Mouse (Mus musculus) kidney, adult 8-10 months (tissue): ENCODE measurements around the gene Itsn1.

ENCODE experiments used
- DNase-seq, 2 experiments: peaks; one replicate each; pipeline ENCODE4 v3.0.0; 2022

The Itsn1 gene

DNA sequence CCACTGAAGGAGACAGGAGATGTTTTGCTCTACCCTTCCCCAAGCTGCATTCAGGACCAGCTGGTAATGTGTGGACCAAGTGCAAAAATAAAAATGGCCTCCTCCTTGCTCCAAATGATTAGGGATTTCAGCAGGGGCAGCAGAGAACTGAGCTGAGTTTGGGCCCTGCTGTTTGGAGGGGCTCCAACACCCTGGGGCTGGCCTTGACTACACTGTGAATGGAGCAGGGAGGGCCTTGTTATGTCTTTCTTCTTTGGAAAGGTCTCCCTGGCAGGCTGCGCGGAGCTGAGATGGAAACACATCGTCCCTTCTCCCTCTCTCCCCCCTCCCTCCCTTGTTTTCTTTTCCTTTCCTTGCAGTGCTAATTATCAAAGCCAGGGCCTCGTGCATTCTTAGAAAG, 189.4 kb downstream of the Itsn1 start:
- DNase-seq: no peak

- DNase-seq: no peak
These were observed 190.0 kb downstream of the Itsn1 start for GRCm38 (mm10) chr16:91919056-91919455.

- DNase-seq: no peak
These were observed 192.3 kb downstream of the Itsn1 start for GRCm38 (mm10) chr16:91921340-91921739.

DNA sequence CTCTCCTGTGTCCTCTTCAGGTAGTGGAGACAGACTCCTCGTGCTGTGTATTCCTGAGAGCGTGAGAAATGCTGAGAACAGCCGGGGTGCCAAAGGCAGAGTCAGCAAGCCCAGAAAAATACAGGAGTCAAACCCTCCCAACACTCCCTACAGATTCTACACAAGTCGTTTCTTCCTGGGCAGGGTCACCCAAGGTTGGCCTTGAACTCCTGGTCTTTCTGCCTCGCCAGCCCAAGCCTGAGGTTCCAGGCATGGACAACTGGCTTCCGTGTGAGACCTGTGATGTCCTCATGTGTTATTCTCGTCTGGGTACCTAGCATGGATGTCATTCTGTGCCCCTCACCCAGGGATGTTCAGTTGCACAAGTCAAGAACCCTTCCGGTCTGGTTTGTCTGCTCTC, 193.9 kb downstream of the Itsn1 start:
- DNase-seq: no peak

GRCm38 (mm10) chr16:91924426-91924825, 195.3 kb downstream of the Itsn1 start:
- no peak for DNase-seq

DNA sequence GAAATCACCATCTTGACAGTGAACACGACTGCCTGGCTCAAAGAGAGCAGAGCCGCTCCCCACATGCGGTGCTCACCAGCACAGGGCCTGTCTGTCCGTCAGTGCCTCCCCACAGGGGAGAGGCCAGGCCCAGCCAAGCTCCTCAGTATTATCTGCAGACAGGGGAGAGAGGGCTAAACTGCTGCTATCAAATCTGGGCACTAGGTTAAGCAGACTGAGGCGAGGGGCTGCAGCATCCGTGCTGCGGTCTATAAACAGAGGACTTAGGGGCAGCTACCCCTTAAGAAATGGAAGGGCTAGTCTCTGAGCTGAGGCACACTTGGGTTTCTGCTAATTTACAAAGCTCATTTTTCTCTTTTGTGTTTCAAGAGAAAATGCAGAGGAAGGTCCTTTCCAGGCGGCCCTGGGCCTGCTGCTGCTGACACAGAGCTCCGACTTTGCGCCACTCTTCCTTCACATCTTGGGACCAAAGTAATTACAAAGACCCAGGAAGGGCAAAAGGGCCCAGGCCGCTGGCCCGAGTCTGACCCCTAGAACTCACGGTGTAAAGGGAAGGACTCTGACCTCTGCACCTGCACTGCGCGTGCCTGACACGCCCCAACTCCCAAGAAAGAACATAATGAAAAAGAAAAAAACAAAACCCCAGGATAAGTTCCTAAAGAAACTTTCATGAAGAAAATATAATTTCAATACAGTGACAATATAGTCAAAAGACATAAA, 199.0 kb downstream of the Itsn1 start:
- DNase-seq: peak; percentile 67 to 72

- DNase-seq: peak; percentile 94
These were observed 202.3 kb downstream of the Itsn1 start for GRCm38 (mm10) chr16:91931078-91932013.

DNA sequence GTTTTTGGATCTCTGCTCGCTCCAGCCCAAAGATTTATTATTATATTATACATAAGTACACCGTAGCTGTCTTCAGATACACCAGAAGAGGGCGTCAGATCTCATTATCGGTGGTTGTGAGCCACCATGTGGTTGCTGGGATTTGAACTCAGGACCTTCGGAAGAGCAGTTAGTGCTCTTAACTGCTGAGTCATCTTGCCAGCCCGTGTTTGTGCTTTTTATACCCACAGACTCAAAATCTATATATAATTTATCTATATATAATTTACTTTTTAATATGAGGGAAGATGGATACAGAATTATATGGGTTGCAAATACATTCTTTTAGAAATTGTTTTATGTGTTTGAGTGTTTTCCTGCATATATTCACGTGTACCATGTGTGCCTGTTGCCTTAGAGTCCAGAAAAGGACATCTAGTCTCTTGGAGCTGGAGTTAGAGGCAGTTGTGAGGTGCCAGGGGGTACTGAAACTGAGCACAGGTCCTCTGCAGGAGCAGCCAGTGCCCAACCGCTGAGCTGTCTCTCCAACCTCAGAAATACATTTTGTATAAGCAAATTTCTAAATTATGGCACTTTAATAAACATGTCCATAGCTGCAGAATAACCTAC, 203.1 kb downstream of the Itsn1 start:
- DNase-seq: no peak

DNA sequence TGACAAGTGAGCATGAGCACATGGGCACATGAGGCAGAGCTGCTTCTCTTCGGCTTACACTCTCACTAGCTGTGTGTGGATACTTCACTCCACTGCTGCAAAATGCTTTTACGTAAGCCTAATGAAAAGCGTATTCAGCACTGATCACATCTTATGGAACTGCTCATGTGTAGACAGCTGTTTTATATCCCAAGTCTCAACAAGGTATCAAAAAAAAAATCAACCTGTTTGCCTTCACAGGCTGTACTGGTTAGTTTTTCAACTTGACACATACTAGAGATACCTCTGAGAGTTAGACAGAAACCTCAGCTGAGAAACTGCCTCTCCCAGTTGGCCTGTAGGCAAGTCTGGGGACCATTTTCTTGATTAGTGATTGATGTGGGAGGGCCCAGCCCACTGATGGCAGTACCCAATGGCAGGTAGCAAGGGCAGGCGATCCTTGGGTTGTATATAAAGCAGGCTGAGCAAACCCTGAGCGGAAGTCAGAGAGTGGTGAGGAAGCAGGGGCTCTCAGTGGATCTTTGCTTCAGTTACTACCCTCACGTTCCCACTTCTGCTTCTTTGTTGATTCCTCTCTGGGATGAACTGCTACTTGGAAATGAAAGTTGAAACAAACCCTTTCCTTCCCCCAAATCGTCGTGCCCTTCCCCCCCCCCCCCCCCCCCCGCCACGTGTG, 203.9 kb downstream of the Itsn1 start:
- no peak for DNase-seq

DNA sequence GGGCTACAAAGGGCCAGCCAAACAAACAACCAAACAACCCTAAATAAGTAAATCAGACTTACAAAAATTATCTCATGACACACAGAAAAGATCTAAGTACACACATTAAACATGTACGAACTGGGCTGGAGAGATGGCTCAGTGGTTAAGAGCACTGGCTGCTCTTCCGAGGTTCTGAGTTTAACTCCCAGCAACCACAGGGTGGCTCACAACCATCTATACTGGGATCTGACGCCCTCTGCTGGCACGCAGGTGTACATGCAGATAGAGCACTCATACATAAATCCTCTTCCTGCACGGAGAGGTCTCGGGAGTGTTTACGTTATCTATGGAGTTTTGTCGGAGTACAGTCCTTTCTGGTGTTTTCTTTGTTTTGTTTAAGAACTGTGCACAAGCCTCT, 206.0 kb downstream of the Itsn1 start:
- peak; percentile 66 to 80 for DNase-seq

DNA sequence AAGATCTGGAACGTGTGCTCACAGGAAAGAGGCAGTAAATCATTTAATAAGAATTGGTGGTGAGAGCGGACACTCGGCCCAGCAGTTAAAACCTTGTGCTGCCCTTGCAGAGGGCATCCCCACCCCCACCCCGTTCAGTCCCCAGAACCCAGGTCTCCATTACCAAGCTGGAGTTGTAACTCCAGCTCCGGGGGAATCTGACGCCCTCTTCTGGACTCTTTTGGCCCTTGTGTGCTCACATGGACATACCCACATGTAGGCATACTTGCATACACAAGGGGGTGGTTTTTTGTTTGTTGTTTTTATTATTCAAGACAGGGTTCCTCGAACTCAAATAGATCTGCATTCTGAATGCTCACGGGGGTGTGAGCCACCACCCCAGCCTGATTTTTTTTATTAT, 206.6 kb downstream of the Itsn1 start:
- no peak for DNase-seq

- peak; percentile 86 to 93 for DNase-seq
These were observed 207.4 kb downstream of the Itsn1 start for GRCm38 (mm10) chr16:91936340-91937030.

- DNase-seq: no peak
These were observed 208.2 kb downstream of the Itsn1 start for GRCm38 (mm10) chr16:91937281-91937680.

- DNase-seq: peak in 1 of 2 experiments; percentile 34
These were observed 209.1 kb downstream of the Itsn1 start for GRCm38 (mm10) chr16:91938141-91938540.

- peak in 1 of 2 experiments; percentile 44 for DNase-seq
These were observed 211.6 kb downstream of the Itsn1 start for GRCm38 (mm10) chr16:91940726-91941125.

- peak; percentile 62 to 85 for DNase-seq
These were observed 213.1 kb downstream of the Itsn1 start for GRCm38 (mm10) chr16:91942201-91942600.

DNA sequence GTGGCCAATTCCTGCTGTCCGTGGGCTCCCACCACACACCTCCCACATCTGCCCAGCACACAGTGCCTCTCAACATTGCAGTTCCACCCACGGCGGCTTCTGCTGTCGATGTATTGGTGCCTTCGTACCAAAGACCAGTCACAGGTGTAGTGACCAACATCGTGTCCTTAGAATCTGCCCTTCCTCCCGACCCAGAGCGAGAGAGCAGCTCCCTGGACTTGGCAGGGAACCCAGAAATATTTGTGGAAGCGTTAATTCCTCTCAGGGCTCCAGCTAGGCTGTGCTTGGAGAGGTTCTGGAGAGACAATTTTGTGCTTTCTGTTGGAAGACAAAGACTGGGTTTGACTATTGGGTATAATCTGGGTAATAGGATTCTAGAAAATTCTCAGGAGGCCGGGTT, 217.2 kb downstream of the Itsn1 start:
- DNase-seq: no peak

DNA sequence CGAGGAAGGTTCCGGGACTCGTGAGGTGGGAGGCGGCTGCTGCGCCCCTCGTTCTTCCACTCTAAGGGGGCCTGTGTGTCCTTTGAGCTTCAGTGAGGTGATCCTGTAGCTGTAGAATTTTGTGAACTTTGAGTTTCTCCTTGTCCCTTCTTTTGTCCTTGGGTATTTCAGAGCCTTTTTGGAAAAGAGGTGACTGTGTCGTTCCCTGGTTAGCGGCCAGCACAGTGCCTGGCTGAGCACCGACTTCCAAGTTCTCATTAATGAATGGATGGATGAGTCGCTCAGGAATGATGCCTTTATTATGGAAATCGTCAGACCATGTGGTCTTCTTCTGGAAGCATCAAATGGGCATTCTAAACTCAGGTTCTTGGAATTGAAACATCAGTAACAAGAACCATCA, 218.0 kb downstream of the Itsn1 start:
- DNase-seq: no peak

DNA sequence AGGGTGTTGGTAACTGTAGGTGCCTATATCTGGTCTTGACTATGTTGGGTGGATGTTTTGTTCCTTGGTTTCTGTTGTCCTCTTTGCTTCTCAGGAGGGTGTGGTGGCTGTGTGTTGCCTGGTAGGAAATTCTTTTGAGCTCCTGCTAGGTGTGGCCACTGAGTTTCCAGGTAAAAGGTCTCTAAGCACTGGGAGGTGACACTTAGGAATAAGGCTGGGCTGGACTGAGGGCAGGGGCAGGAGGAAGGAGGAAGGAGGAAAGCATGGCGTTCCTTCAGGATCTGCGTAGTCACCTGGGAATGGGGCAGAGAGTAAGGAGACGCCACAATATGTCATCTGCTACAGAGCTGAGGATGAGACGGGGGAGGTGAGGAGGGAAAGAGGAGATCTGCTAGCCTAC, 224.9 kb downstream of the Itsn1 start:
- DNase-seq: no peak

DNA sequence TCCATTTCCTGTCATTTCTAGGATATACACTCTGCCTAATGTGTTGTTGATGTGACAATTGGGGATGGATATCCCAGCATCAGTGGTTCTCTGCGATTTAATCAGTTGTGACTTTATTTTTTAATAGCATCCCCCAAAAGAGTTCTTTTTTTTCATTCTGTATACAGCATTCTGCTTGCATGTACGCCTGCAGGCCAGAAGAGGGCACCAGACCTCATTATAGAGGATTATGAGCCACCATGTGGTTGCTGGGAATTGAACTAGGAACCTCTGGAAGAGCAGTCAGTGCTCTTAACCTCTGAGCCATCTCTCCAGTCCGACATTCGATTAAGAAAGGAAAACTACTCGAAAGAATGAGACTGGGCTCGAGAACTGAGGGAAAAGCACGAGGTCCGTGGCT, 225.7 kb downstream of the Itsn1 start:
- DNase-seq: no peak

GRCm38 (mm10) chr16:91962204-91962893, 233.3 kb downstream of the Itsn1 start:
- DNase-seq: peak; percentile 49 to 78
